Mouse (Mus musculus): Measurements from ENCODE around the gene Parva.

Parva gene

GRCm38 (mm10) chr7:112417598-112417997, 9.7 kb upstream of the Parva start:
- in situ Hi-C loops (cut with MboI; ENCODE audit: unreplicated experiment in 2 of 2): no loop called here

- in situ Hi-C loops (cut with MboI; ENCODE audit: unreplicated experiment in 2 of 2): no loop called here
Observed at GRCm38 (mm10) chr7:112423438-112423837, 3.9 kb upstream of the Parva start.

- in situ Hi-C loops (cut with MboI; ENCODE audit: unreplicated experiment in 2 of 2): no loop called here
Observed at GRCm38 (mm10) chr7:112426811-112427210, 494 bp upstream of the Parva start.

- in situ Hi-C loops (cut with MboI; ENCODE audit: unreplicated experiment in 2 of 2): no loop called here
Observed at GRCm38 (mm10) chr7:112428158-112428535, 842 bp downstream of the Parva start.

GRCm38 (mm10) chr7:112439846-112440245, 12.5 kb downstream of the Parva start:
- in situ Hi-C loops (cut with MboI; ENCODE audit: unreplicated experiment in 2 of 2): no loop called here

GRCm38 (mm10) chr7:112444152-112444984, 17.1 kb downstream of the Parva start:
- in situ Hi-C loops (cut with MboI; ENCODE audit: unreplicated experiment in 2 of 2): no loop called here

GRCm38 (mm10) chr7:112444985-112445367, 17.7 kb downstream of the Parva start:
- in situ Hi-C loops (cut with MboI; ENCODE audit: unreplicated experiment in 2 of 2): no loop called here

GRCm38 (mm10) chr7:112446498-112446897, 19.2 kb downstream of the Parva start:
- in situ Hi-C loops (cut with MboI; ENCODE audit: unreplicated experiment in 2 of 2): no loop called here

- in situ Hi-C loops (cut with MboI; ENCODE audit: unreplicated experiment in 2 of 2): no loop called here
Observed at GRCm38 (mm10) chr7:112449954-112450700, 22.8 kb downstream of the Parva start.

- in situ Hi-C loops (cut with MboI; ENCODE audit: unreplicated experiment in 2 of 2): no loop called here
Observed at GRCm38 (mm10) chr7:112452471-112452870, 25.2 kb downstream of the Parva start.

- in situ Hi-C loops (cut with MboI; ENCODE audit: unreplicated experiment in 2 of 2): no loop called here
Observed at GRCm38 (mm10) chr7:112453805-112454214, 26.5 kb downstream of the Parva start.

- in situ Hi-C loops (cut with MboI; ENCODE audit: unreplicated experiment in 2 of 2): no loop called here
Observed at GRCm38 (mm10) chr7:112454380-112454779, 27.1 kb downstream of the Parva start.

- in situ Hi-C loops (cut with MboI; ENCODE audit: unreplicated experiment in 2 of 2): no loop called here
Observed at GRCm38 (mm10) chr7:112454951-112455350, 27.6 kb downstream of the Parva start.

GRCm38 (mm10) chr7:112455566-112456110, 28.3 kb downstream of the Parva start:
- in situ Hi-C loops (cut with MboI; ENCODE audit: unreplicated experiment in 2 of 2): no loop called here

GRCm38 (mm10) chr7:112457373-112457772, 30.1 kb downstream of the Parva start:
- in situ Hi-C loops (cut with MboI; ENCODE audit: unreplicated experiment in 2 of 2): no loop called here

GRCm38 (mm10) chr7:112457920-112458319, 30.6 kb downstream of the Parva start:
- in situ Hi-C loops (cut with MboI; ENCODE audit: unreplicated experiment in 2 of 2): no loop called here

GRCm38 (mm10) chr7:112458440-112458839, 31.1 kb downstream of the Parva start:
- in situ Hi-C loops (cut with MboI; ENCODE audit: unreplicated experiment in 2 of 2): no loop called here

- in situ Hi-C loops (cut with MboI; ENCODE audit: unreplicated experiment in 2 of 2): no loop called here
Observed at GRCm38 (mm10) chr7:112463074-112463473, 35.8 kb downstream of the Parva start.

- in situ Hi-C loops (cut with MboI; ENCODE audit: unreplicated experiment in 2 of 2): no loop called here
Observed at GRCm38 (mm10) chr7:112465920-112466319, 38.6 kb downstream of the Parva start.

GRCm38 (mm10) chr7:112466786-112467185, 39.5 kb downstream of the Parva start:
- in situ Hi-C loops (cut with MboI; ENCODE audit: unreplicated experiment in 2 of 2): no loop called here

- in situ Hi-C loops (cut with MboI; ENCODE audit: unreplicated experiment in 2 of 2): no loop called here
Observed at GRCm38 (mm10) chr7:112467687-112468111, 40.4 kb downstream of the Parva start.
